Mouse (Mus musculus) ES-E14 (cell line): ENCODE results near the gene 2810006K23Rik.

Experiments
- MAFK ChIP-seq: IDR thresholded peaks from 2 replicates; pipeline ENCODE4 v1.6.1; 2014; ENCODE audit warnings: mild to moderate bottlenecking, low read depth, low read length, inconsistent platforms; ENCODE audit not compliant: insufficient read depth
- ZC3H11A ChIP-seq: IDR thresholded peaks from 2 replicates; pipeline ENCODE4 v1.6.1; 2012; ENCODE audit warnings: low read depth, mild to moderate bottlenecking, inconsistent platforms, low read length, borderline replicate concordance

- TF ChIP-seq MAFK (no peak), ZC3H11A (no peak)
Measured at GRCm38 (mm10) chr5:124290216-124290615, 37.7 kb upstream of the 2810006K23Rik start.
